8 mouse cellular contexts compared by ENCODE assay signal in the genomic region with DNA sequence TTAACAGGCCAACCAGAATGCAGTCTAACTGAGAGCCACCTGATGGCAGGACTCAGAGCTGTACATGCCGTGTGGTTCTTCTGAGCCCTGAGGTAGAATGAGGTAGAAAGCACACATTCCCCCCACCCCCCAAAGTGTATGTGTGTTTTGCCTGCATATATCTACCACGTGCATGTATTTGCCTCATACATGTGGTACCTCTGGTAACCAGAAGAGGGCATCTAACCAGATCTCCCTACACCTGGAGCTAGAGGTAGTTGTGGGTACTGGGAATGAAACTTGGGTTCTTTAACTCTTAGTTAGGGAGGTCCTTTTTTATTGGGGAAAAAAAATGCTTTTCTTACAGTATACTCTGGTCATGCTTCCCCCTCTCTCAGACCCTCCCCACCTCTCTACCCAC. TPM values are rescaled to one million over a fixed set of nuclear protein-coding genes. Genes with fewer than 3 reads are reported as not detected.
DNase-seq lines count a peak whose midpoint lies in the region; ATAC-seq and TF ChIP-seq lines count a peak whose summit lies in the region.

No protein-coding gene starts in this region.

- peak; percentile 52 for TF ChIP-seq CTCF in gastrocnemius, adult 2 months (IDR thresholded peaks at IDR 0.05)
- TF ChIP-seq CTCF in midbrain, postnatal 0 days (IDR thresholded peaks at IDR 0.05), result peak; percentile 68

- H3K9ac ChIP-seq in midbrain, postnatal 0 days (replicated peaks; ENCODE audit: low read length, poor library complexity, severe bottlenecking), result no peak overlapping the region
- no peak overlapping the region for H3K9ac ChIP-seq in midbrain, embryonic 13.5 days (replicated peaks)

- no peak for ATAC-seq in midbrain, postnatal 0 days (ENCODE audit: low FRiP score)
- no peak for ATAC-seq in midbrain, embryonic 13.5 days

- H3K27me3 ChIP-seq in midbrain, postnatal 0 days (ENCODE audit: insufficient read depth, low read length), result no peaks in the 10 kb centered on the region
- H3K27me3 ChIP-seq in midbrain, embryonic 13.5 days, result no peaks in the 10 kb centered on the region
- H3K27me3 ChIP-seq in heart, embryonic 10.5 days (ENCODE audit: insufficient read depth, poor library complexity, severe bottlenecking), result no peaks in the 10 kb centered on the region

- peaks cover 33% of the 10 kb centered on the region for H3K36me3 ChIP-seq in midbrain, postnatal 0 days (ENCODE audit: insufficient read depth, low read length)
- H3K36me3 ChIP-seq in midbrain, embryonic 13.5 days, result peaks cover 61% of the 10 kb centered on the region
- H3K36me3 ChIP-seq in heart, embryonic 10.5 days, result peaks cover 60% of the 10 kb centered on the region

- DNase-seq in gastrocnemius, adult 2 months, result no peak
- DNase-seq in gastrocnemius, postnatal 10 days, result no peak
- no peak for DNase-seq in midbrain, postnatal 0 days (ENCODE audit: low spot score)
- peak; percentile 23 for DNase-seq in c-Kit-positive CD71-positive TER-119-positive erythroid progenitor cells, embryonic 14.5 days (ENCODE audit: low spot score)
- peak; percentile 24 for DNase-seq in thymus, postnatal 25 days
- no peak for DNase-seq in adrenal gland, postnatal 25 days
- DNase-seq in heart, embryonic 10.5 days (ENCODE audit: low spot score), result no peak

- 49% methylated on average over 2 of the region's 2 CpGs for WGBS in midbrain, postnatal 0 days
- WGBS in midbrain, embryonic 13.5 days, result 51% methylated on average over 2 of the region's 2 CpGs
- 65% methylated on average over 2 of the region's 2 CpGs for WGBS in heart, embryonic 10.5 days

- no peaks in the 10 kb centered on the region for H3K9me3 ChIP-seq in midbrain, postnatal 0 days (ENCODE audit: low read length)
- H3K9me3 ChIP-seq in midbrain, embryonic 13.5 days, result no peaks in the 10 kb centered on the region
- no peaks in the 10 kb centered on the region for H3K9me3 ChIP-seq in heart, embryonic 10.5 days

- no peak overlapping the region for H3K4me3 ChIP-seq in gastrocnemius, adult 2 months
- H3K4me3 ChIP-seq in midbrain, postnatal 0 days (ENCODE audit: low read depth, low read length), result no peak overlapping the region
- no peak overlapping the region for H3K4me3 ChIP-seq in midbrain, embryonic 13.5 days (replicated peaks)
- H3K4me3 ChIP-seq in heart, embryonic 10.5 days, result no peak overlapping the region

- peaks cover 10% of the 10 kb centered on the region; the same call in 1 of the 2 replicates for H3K4me1 ChIP-seq in midbrain, postnatal 0 days (ENCODE audit: insufficient read depth, low read length)
- peaks cover 18% of the 10 kb centered on the region for H3K4me1 ChIP-seq in midbrain, embryonic 13.5 days (replicated peaks)
- peaks cover 12% of the 10 kb centered on the region for H3K4me1 ChIP-seq in heart, embryonic 10.5 days

- H3K27ac ChIP-seq in gastrocnemius, adult 2 months, result no peak overlapping the region
- no peak overlapping the region for H3K27ac ChIP-seq in midbrain, postnatal 0 days (ENCODE audit: low read depth, low read length)
- H3K27ac ChIP-seq in midbrain, embryonic 13.5 days, result no peak overlapping the region
- H3K27ac ChIP-seq in heart, embryonic 10.5 days, result no peak overlapping the region

- no peak overlapping the region for H3K4me2 ChIP-seq in midbrain, postnatal 0 days (ENCODE audit: low read depth, low read length, poor library complexity, severe bottlenecking)
- no peak overlapping the region for H3K4me2 ChIP-seq in midbrain, embryonic 13.5 days (replicated peaks)

- intact Hi-C loops in gastrocnemius, adult 2 months (cut with DNase I), result no loop called here

RNA-seq across cellular contexts. Expression of gene Tm2d3, which starts 5.5 kb away (rescaled TPM):
- total RNA-seq in gastrocnemius, adult 2 months (2021), result 10 to 100 TPM; 10.8 to 12.6 TPM
- total RNA-seq in gastrocnemius, postnatal 10 days (2021), result 10 to 100 TPM; 15.2 to 17.8 TPM
- 74.2 and 84.3 TPM in 2 replicates for total RNA-seq in midbrain, postnatal 0 days (2014; rRNA removed)
- polyA plus RNA-seq in midbrain, postnatal 0 days (2015; fragmentation: Nextera tagmentation; extraction: Ambion mirVana), result 107 and 109 TPM in 2 replicates
- polyA plus RNA-seq in midbrain, embryonic 13.5 days (2015; fragmentation: Nextera tagmentation; extraction: Ambion mirVana), result 78.5 and 82.1 TPM in 2 replicates
- total RNA-seq in adrenal gland, postnatal 25 days (2021), result 54.2 and 59.3 TPM in 2 replicates
- 50.1 and 59.0 TPM in 2 replicates for polyA plus RNA-seq in heart, embryonic 10.5 days (2016; fragmentation: Nextera tagmentation; extraction: Ambion mirVana)

RNA-seq across cellular contexts. Expression of gene Tarsl2, which starts 51.8 kb away (rescaled TPM):
- 10 to 100 TPM; 59.2 to 67.0 TPM for total RNA-seq in gastrocnemius, adult 2 months (2021)
- 10 to 100 TPM; 40.4 to 43.0 TPM for total RNA-seq in gastrocnemius, postnatal 10 days (2021)
- total RNA-seq in midbrain, postnatal 0 days (2014; rRNA removed), result 19.7 and 22.8 TPM in 2 replicates
- polyA plus RNA-seq in midbrain, postnatal 0 days (2015; fragmentation: Nextera tagmentation; extraction: Ambion mirVana), result 20.0 and 22.5 TPM in 2 replicates
- 10.1 and 11.2 TPM in 2 replicates for polyA plus RNA-seq in midbrain, embryonic 13.5 days (2015; fragmentation: Nextera tagmentation; extraction: Ambion mirVana)
- total RNA-seq in adrenal gland, postnatal 25 days (2021), result 23.3 and 28.3 TPM in 2 replicates
- 13.1 and 17.4 TPM in 2 replicates for polyA plus RNA-seq in heart, embryonic 10.5 days (2016; fragmentation: Nextera tagmentation; extraction: Ambion mirVana)

Comparison
In these comparisons a context has a peak if more than half of its experiments do, and no peak if none do; other contexts are left out.
1. DNase-seq: peak in c-Kit-positive CD71-positive TER-119-positive erythroid progenitor cells, embryonic 14.5 days (single experiment) and thymus, postnatal 25 days (single experiment); none in gastrocnemius, adult 2 months (single experiment), gastrocnemius, postnatal 10 days (single experiment), midbrain, postnatal 0 days (single experiment), adrenal gland, postnatal 25 days (single experiment) and heart, embryonic 10.5 days (single experiment).